Mouse (Mus musculus) hindbrain, embryonic 13.5 days (tissue): Measurements from ENCODE around the gene Ascl5. TPM values are rescaled to one million over a fixed set of nuclear protein-coding genes. Genes with fewer than 3 reads are reported as not detected.

ENCODE experiments used
- ATAC-seq: fragments of 200-750 bp; cut with Nextera tagmentation; 2 replicates; pipeline ENCODE4 v1.8.0; 2017; ENCODE audit warnings: moderate TSS enrichment; ENCODE audit not compliant: low FRiP score
- H3K27ac ChIP-seq: fragments of 300-500 bp; sonication (generic); 2 replicates; pipeline ENCODE4 v1.5.1; 2015; ENCODE audit warnings: inconsistent platforms, mild to moderate bottlenecking, moderate library complexity
- H3K27me3 ChIP-seq: fragments of 300-500 bp; sonication (generic); 2 replicates; pipeline ENCODE4 v1.6.1; 2015; ENCODE audit warnings: mild to moderate bottlenecking, inconsistent platforms
- H3K36me3 ChIP-seq: fragments of 300-500 bp; sonication (generic); 2 replicates; pipeline ENCODE4 v1.6.1; 2015; ENCODE audit warnings: mild to moderate bottlenecking, inconsistent platforms
- H3K4me1 ChIP-seq: fragments of 300-500 bp; sonication (generic); replicated peaks from 2 replicates; pipeline ENCODE4 v1.6.1; 2015; ENCODE audit warnings: inconsistent platforms
- H3K4me2 ChIP-seq: fragments of 300-500 bp; sonication (generic); 2 replicates; pipeline ENCODE4 v1.6.1; 2015; ENCODE audit warnings: inconsistent platforms, mild to moderate bottlenecking, moderate library complexity
- H3K4me3 ChIP-seq: fragments of 300-500 bp; sonication (generic); 2 replicates; pipeline ENCODE4 v1.5.1; 2015; ENCODE audit warnings: mild to moderate bottlenecking, inconsistent platforms
- H3K9ac ChIP-seq: fragments of 300-500 bp; sonication (generic); 2 replicates; pipeline ENCODE4 v1.6.1; 2015; ENCODE audit warnings: mild to moderate bottlenecking, inconsistent platforms
- H3K9me3 ChIP-seq: fragments of 300-500 bp; sonication (generic); 2 replicates; pipeline ENCODE4 v1.6.1; 2016; ENCODE audit warnings: inconsistent platforms
- WGBS: fragments of 180-500 bp; shearing (Covaris S2); methylation state at CpG from one replicate; pipeline ENCODE4 v1.1.7; 2015; 5-methylcytosine and 5-hydroxymethylcytosine counted together
- polyA plus RNA-seq: library from polyadenylated mRNA; unstranded; fragments of >200 nt; fragmentation: Nextera tagmentation; extraction: Ambion mirVana; gene quantifications from 2 replicates; pipeline ENCODE4 v1.2.1, GENCODE M21; 2015

The Ascl5 gene
- not detected in 2 replicates for polyA plus RNA-seq

DNA sequence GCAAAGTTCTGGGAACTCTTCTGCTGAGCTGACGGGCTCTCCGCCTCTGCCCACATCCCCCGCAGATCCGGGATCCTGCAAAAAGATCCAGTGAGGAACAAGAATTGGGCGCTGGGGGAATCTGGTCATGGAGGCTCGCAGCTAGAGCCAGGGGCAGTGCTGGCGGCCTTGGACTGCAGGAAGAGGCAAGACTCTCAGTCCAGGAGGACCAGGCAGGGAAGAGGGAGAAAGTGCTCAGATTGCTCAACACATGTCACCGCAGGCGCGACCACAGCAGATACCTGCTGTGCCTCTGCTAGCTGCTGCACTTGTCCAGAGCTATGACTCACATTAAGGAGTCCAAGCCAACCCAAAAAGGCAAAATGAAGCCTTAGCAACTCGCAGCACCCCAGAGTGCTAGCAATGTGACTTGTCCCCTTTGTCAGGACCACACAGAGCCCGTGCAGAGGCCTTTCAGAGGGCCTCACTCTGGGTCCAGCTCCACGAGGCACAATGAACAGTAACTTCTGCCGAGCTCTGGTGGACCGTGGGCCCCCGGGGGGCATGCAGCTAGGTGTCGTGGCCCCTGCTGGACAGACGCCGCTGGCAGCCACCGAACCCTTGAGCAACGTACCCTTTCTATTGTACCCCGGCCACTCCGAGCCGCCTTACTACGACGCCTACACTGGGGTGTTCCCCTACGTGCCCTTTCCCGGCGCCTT is at the start of gene Ascl5:
Gene Ascl5 (plus strand): TSS at position 493 of the 701 bp plus-strand sequence.
- Histone ChIP-seq H3K4me3 (peak within 1 kb of the TSS; percentile 41), H3K9ac (peak within 1 kb of the TSS; percentile 63), H3K4me1 (peaks cover 11% of the 10 kb centered on the region), H3K27ac (no peak within 1 kb of the TSS), H3K9me3 (no peaks in the 10 kb centered on the region), H3K27me3 (peaks cover 59% of the 10 kb centered on the region), H3K4me2 (peak within 1 kb of the TSS; percentile 58), H3K36me3 (no peaks in the 10 kb centered on the region)
- WGBS = 20% methylated on average over 29 of the region's 29 CpGs
- peak; percentile 4; the same call in 1 of the 2 replicates for ATAC-seq

DNA sequence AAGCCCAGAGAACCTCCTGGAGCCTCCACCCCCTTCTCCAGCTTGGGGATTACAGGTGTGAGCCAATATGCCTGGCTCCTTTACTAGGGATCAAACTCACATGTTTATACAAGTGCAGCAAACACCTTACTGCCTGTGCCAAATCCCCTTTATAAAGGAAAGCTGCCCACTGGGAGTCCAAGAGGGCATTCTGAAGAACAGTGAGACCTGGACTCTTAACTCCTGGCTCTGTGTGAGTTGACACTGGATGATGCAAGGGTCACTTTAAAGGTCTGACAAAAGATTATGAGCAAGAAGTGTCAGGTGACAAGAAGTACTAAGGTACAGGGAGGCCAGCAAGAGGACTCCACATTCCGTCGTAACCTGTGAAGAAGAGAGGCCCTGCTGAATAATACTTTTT is 49.2 kb upstream of the Ascl5 start:
- no peaks in the 10 kb centered on the region for H3K36me3 ChIP-seq
- WGBS = 95% methylated on average over 2 of the region's 2 CpGs
- H3K4me3 ChIP-seq = no peak overlapping the region
- no peak overlapping the region for H3K4me2 ChIP-seq
- peaks cover 7% of the 10 kb centered on the region for H3K27me3 ChIP-seq
- no peaks in the 10 kb centered on the region for H3K4me1 ChIP-seq
- no peak overlapping the region for H3K9ac ChIP-seq
- no peak for ATAC-seq
- no peak overlapping the region for H3K27ac ChIP-seq
- no peaks in the 10 kb centered on the region for H3K9me3 ChIP-seq

DNA sequence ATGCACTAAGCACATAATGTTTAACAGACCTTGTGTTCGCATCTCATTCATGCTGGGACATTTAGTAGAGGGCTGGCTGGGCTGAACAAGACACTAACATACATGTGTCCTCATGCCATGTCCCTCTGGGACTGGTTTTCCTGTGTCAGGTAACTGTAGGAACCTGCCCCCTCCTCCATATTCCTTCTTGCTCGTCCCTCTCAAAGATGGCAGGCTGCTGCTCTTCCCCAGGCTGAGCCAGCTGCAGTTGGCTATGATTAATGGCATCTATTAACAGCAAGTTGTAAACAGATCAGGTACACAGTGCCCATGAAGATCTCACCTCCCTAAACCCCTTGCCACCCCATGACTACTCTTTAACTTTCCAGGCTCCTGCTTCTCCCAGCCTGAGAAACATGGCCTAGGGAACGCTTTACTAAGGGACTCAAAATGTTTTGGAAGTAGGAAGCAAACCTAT is 44.3 kb upstream of the Ascl5 start, which contains the start of gene Igfn1:
Gene Igfn1 (minus strand): TSS at position 51 of the 457 bp plus-strand sequence.
- Histone ChIP-seq H3K36me3 (no peaks in the 10 kb centered on the region), H3K27ac (no peak within 1 kb of the TSS), H3K9ac (no peak within 1 kb of the TSS), H3K4me2 (peak within 1 kb of the TSS; percentile 64), H3K9me3 (no peaks in the 10 kb centered on the region), H3K4me1 (peaks cover 12% of the 10 kb centered on the region), H3K4me3 (no peak within 1 kb of the TSS; the same call in 1 of the 2 replicates), H3K27me3 (peaks cover 31% of the 10 kb centered on the region)
- WGBS = 78% methylated on average over 3 of the region's 3 CpGs
- no peak for ATAC-seq

DNA sequence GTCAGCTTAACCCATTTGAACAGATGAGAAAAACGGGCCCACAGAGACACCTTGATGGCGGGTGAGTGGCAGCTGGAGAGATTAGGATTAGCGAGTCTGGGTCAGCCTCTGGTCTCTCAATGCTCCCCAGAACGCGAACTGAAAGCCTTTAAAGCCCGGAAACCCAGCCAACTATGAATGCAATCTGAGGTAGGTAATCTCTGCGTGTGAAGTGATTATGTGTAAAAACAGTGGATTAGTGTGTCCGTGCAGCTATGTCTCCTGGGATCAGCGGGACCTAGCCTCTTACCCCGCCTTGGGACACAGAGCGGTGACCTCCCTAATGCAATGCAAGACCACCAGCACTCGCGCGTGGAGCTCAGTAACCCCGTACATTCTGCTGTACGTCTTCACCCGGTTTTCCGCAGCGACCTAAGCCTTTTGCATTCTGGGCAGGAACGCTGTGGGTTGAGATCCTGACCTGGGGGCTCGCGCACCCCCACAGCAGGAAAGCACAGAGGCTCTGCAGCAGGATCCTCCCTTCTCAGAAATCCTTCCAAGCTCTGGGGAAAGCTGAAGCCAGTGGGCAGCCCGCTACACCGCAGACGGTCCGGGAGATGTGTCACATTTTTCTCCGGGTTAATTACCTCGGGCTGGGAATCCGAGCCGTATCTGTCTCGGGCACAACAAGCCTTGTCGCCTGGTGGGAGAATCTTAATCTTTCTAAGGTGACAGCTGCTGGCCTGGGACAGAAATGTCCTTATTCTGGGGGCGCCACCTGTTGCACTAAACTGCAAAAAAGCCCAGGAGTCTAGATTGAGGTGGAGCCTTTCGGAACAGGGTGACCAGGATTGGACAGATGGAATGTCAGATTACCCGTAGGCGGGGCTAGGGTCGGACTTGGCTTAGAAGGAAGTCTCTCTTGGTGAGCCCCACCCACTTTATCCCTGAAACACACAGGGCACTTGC is 43.1 kb upstream of the Ascl5 start, which contains the start of gene Tmem9:
Gene Tmem9 (plus strand): TSS at position 940 of the 948 bp plus-strand sequence.
- peak; percentile 79 for ATAC-seq
- H3K9me3 ChIP-seq = no peaks in the 10 kb centered on the region
- no peaks in the 10 kb centered on the region for H3K36me3 ChIP-seq
- peak within 1 kb of the TSS; percentile 39 for H3K4me3 ChIP-seq
- H3K4me1 ChIP-seq = peaks cover 12% of the 10 kb centered on the region
- H3K9ac ChIP-seq = peak within 1 kb of the TSS; percentile 49
- 3% methylated on average over 37 of the region's 37 CpGs for WGBS
- peaks cover 31% of the 10 kb centered on the region for H3K27me3 ChIP-seq
- H3K27ac ChIP-seq = no peak within 1 kb of the TSS
- H3K4me2 ChIP-seq = peak within 1 kb of the TSS; percentile 64

DNA sequence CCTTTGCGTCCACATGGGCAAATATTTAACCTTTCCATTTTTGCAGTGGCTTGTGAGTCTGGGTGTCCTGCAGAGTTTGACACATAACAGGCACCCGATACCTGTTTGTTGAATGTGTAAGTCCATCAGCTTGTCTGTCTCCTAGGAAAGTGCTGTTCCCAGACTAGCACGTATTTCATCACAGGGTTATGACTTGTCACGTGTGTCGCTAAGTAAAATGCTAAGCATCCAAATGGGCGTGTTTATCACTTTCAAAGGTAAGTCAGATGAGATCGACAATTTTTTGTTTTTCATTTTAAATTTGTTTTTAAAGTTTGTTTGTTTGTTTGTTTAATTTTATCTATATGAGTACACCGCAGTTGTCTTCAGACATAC is 42.5 kb upstream of the Ascl5 start:
- peaks cover 12% of the 10 kb centered on the region for H3K4me1 ChIP-seq
- H3K27me3 ChIP-seq = peaks cover 31% of the 10 kb centered on the region
- H3K9me3 ChIP-seq = no peaks in the 10 kb centered on the region
- 0 out of 2 replicates have a peak, but pooled peaks have one; percentile 24 for ATAC-seq
- H3K36me3 ChIP-seq = no peaks in the 10 kb centered on the region
- H3K9ac ChIP-seq = no peak overlapping the region
- H3K27ac ChIP-seq = no peak overlapping the region
- peak overlapping the region; percentile 64 for H3K4me2 ChIP-seq
- peak overlapping the region; percentile 39 for H3K4me3 ChIP-seq
- WGBS = 24% methylated on average over 8 of the region's 8 CpGs

DNA sequence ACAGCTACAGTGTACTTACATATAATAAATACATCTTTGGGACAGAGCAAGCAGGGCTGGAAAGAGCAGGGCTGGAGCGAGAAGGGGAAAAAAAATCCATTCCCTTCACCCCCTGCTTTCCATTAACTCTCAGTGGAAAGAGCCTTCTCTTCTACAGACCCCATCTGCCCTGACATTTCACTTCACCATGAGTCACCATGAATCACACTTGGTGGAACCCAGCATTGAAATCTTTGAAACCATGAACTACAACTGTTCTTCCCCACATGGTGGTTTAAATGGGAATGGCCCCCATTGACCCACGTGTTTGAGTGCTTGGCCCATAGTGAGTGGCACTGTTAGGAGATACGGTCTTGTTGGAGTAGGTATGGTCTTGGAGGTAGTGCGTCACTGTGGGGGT is 40.4 kb upstream of the Ascl5 start:
- H3K4me2 ChIP-seq = no peak overlapping the region
- no peak for ATAC-seq
- 86% methylated on average over 4 of the region's 4 CpGs for WGBS
- peaks cover 12% of the 10 kb centered on the region for H3K4me1 ChIP-seq
- H3K4me3 ChIP-seq = no peak overlapping the region
- H3K9ac ChIP-seq = no peak overlapping the region
- no peak overlapping the region for H3K27ac ChIP-seq
- H3K27me3 ChIP-seq = peaks cover 28% of the 10 kb centered on the region
- H3K9me3 ChIP-seq = no peaks in the 10 kb centered on the region
- H3K36me3 ChIP-seq = no peaks in the 10 kb centered on the region

DNA sequence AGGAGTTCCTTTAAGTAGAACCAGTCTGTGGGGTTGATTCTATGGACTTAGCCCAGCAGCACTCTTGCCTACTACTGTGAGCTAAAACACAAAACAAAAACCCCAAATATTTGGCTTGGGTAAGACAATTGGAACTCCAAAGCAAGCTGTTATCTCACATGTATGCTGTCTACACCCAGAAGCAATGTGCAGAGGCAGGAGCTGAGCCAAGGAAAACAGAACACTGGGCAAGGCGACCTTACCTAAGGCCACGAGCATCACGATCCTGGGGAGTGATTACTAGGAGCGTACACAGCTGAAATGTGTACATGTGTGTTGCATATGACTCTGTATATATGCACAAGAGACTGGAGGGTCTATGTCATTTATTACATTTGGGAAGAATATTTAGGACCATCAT is 37.1 kb upstream of the Ascl5 start:
- Histone ChIP-seq H3K4me2 (no peak overlapping the region), H3K27ac (no peak overlapping the region), H3K4me3 (no peak overlapping the region), H3K36me3 (no peaks in the 10 kb centered on the region), H3K9me3 (no peaks in the 10 kb centered on the region), H3K4me1 (peaks cover 7% of the 10 kb centered on the region), H3K9ac (no peak overlapping the region), H3K27me3 (0 out of 2 replicates have a peak, but pooled peaks cover 4% of the 10 kb centered on the region)
- ATAC-seq = no peak
- WGBS = 87% methylated on average over 4 of the region's 4 CpGs

DNA sequence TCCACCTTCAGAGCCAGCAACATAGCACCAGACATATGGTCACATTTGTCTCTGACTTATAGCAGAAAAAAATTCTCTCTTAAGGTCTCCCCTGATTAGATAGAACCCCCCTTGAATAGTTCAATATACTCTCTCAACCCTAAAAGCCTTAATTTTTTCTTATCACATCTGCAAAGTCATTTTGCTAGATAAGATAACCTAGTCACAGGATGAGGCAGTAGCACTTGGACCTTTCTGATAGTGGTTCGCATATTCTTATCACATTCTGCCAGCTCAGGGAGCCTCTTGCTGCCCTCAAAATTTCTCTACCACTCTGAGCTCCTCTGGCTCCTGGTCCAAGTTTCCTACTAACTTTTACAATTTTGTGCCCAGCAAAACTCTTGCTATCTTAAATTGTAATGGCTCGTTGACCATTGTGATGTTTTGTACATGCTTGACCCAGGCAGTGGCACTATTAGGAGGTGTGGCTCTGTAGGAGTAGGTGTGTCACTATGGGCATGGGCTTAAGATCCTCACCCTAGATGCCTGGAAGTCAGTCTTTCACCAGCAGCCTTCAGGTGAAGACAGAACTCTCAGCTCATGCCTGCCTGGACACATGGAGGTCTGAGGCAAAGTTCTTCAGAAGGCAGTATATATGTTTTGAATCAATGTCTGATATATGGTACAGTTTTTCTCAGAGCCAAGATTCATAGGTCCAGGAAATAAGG is 35.7 kb upstream of the Ascl5 start:
- H3K4me2 ChIP-seq = no peak overlapping the region
- H3K4me1 ChIP-seq = peaks cover 18% of the 10 kb centered on the region
- no peak overlapping the region for H3K27ac ChIP-seq
- WGBS = 86% methylated on average over 2 of the region's 2 CpGs
- H3K36me3 ChIP-seq = no peaks in the 10 kb centered on the region
- no peaks in the 10 kb centered on the region for H3K9me3 ChIP-seq
- no peak overlapping the region for H3K4me3 ChIP-seq
- H3K9ac ChIP-seq = no peak overlapping the region
- no peaks in the 10 kb centered on the region for H3K27me3 ChIP-seq
- no peak for ATAC-seq

DNA sequence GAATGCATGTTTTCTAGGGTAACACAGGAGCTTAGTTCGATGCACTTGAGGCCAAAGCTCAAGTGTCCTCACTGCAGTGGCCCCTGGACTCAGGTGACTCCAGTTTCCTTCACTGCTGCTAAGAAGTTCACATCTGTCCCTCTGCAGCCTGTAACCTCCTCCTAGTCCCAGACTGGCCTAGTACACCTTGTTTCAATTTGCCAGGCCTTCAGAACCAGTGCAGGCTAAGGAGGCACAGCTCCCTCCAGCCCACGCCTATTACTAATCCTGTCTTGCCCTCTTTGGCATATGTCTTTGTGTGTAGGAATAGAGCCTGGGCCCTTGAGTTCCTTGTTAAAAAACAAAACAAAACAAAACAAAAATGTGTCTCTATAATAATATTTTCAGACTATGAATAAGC is 33.3 kb upstream of the Ascl5 start:
- peak; percentile 52 for ATAC-seq

DNA sequence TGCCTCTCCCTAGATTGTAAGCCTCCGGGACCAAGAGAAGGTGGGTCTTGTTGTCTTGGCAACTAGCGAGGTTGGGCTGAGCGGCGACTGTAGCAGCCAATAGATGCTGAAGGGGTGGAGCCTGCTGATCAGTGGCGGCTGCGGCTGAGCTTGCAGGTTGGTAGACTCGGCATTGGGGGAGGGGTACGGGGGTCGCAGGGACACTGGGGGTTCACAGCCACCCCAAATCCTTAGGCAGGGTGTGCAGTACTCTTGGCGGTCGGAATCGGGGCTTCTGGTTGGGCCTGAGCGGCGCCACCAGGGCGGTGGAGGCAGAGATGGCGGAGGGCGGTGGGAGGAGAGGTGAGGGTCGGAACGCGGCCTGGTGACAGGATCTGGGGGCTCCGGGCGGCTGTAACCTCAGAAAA is 32.7 kb upstream of the Ascl5 start:
- peak overlapping the region; percentile 90 for H3K9ac ChIP-seq
- H3K27ac ChIP-seq = peak overlapping the region; percentile 85
- peak; percentile 99 for ATAC-seq
- peaks cover 25% of the 10 kb centered on the region for H3K36me3 ChIP-seq
- peak overlapping the region; percentile 84 for H3K4me3 ChIP-seq
- no peaks in the 10 kb centered on the region for H3K27me3 ChIP-seq
- H3K4me1 ChIP-seq = peaks cover 18% of the 10 kb centered on the region
- H3K9me3 ChIP-seq = no peaks in the 10 kb centered on the region
- WGBS = under 1% methylated on average over 22 of the region's 22 CpGs
- peak overlapping the region; percentile 95 for H3K4me2 ChIP-seq

More for the DNA sequence above, 33.3 kb upstream of the Ascl5 start:
- Histone ChIP-seq H3K9me3 (no peaks in the 10 kb centered on the region), H3K27me3 (no peaks in the 10 kb centered on the region), H3K9ac (no peak overlapping the region), H3K4me1 (peaks cover 18% of the 10 kb centered on the region), H3K4me3 (no peak overlapping the region), H3K27ac (peak overlapping the region; percentile 36), H3K4me2 (no peak overlapping the region), H3K36me3 (peaks cover 19% of the 10 kb centered on the region)
- WGBS = 76% methylated on average over 2 of the region's 2 CpGs

DNA sequence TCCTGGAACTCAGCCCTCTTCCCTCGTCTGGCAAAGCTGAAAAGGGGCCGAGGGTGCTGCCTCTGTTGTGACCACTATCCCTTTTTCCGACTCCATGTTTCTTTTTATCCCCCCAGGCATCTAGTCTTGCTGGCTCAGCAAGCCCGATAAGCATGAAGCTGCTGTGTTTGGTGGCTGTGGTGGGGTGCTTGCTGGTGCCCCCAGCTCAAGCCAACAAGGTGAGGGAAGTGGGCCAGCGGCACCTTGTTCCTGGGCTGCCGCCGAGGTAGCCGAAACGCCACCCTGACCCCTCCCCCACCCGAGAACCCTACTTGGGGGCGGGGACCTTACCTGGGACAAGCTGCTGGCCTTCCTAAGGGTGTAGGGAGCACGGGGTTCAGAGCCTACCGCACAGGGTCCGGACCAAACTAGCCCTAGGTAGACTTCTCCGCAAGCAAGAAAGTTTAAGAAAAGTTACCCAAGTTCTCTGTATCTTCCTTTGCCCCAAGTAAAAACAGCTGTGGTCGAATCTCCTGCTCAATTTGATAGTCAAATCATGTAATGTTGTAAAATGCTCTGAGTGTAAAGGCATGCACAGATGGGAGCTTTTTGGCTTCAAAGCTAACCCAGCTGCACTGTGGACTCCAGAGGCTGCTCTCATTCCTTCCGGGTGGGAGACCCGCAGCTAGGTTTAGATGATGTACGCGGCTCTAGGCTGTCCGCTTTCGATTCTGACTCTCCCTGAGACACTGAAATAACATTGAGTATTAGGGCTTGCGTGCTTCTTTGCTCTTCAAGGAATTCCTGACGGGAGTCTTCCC is 32.0 kb upstream of the Ascl5 start:
- peak overlapping the region; percentile 90 for H3K9ac ChIP-seq
- H3K4me2 ChIP-seq = peak overlapping the region; percentile 95
- H3K36me3 ChIP-seq = peaks cover 32% of the 10 kb centered on the region
- peaks cover 18% of the 10 kb centered on the region for H3K4me1 ChIP-seq
- H3K9me3 ChIP-seq = no peaks in the 10 kb centered on the region
- H3K4me3 ChIP-seq = peak overlapping the region; percentile 84
- no peaks in the 10 kb centered on the region for H3K27me3 ChIP-seq
- peak overlapping the region; percentile 85 for H3K27ac ChIP-seq
- 4% methylated on average over 24 of the region's 24 CpGs for WGBS
- ATAC-seq = peak; percentile 62
